Mouse (Mus musculus) heart, adult 2 months (tissue): ENCODE measurements at regions not wholly inside any gene's neighbourhood (a gene's known extent, or its start where the extent isn't known, plus 50 kb on each side); places are given as distances from the start of the nearest gene placed in this dataset.

ENCODE experiments used
- DNase-seq, 2 experiments: peaks; one replicate each; pipeline ENCODE4 v3.0.0; 2021
- H3K27ac ChIP-seq: fragments of 200-600 bp; 2 replicates; pipeline ENCODE4 v1.8.1; 2022
- H3K27me3 ChIP-seq: fragments of 200-500 bp; 2 replicates; pipeline ENCODE4 v1.6.1; 2012; ENCODE audit warnings: mild to moderate bottlenecking, low read length, inconsistent platforms, mixed read lengths; ENCODE audit not compliant: control insufficient read depth, insufficient read depth
- H3K36me3 ChIP-seq: fragments of 200-500 bp; 2 replicates; pipeline ENCODE4 v1.6.1; 2012; ENCODE audit warnings: low read length, inconsistent platforms; ENCODE audit not compliant: control insufficient read depth, insufficient read depth
- H3K4me1 ChIP-seq: fragments of 200-500 bp; 2 replicates; pipeline ENCODE4 v1.6.1; 2011; ENCODE audit warnings: low read length; ENCODE audit not compliant: control insufficient read depth, insufficient read depth
- H3K4me3 ChIP-seq: fragments of 200-600 bp; 2 replicates; pipeline ENCODE4 v1.8.1; 2022
- H3K79me2 ChIP-seq: fragments of 200-500 bp; replicated peaks from 2 replicates; pipeline ENCODE4 v1.6.1; 2012; ENCODE audit warnings: mild to moderate bottlenecking, inconsistent platforms, low read length, moderate library complexity, mixed read lengths; ENCODE audit not compliant: control insufficient read depth, insufficient read depth
- H3K9ac ChIP-seq: fragments of 200-500 bp; 2 replicates; pipeline ENCODE4 v1.6.1; 2012; ENCODE audit warnings: low read depth, mild to moderate bottlenecking, control low read depth, inconsistent platforms, low read length, mixed read lengths
- CTCF ChIP-seq: fragments of 200-600 bp; IDR thresholded peaks from 2 replicates; pipeline ENCODE4 v1.8.1; 2022; ENCODE audit warnings: antibody characterized with exemption, mild to moderate bottlenecking, moderate library complexity
- EP300 ChIP-seq: fragments of 200-500 bp; IDR thresholded peaks from 2 replicates; pipeline ENCODE4 v1.6.1; 2011; ENCODE audit warnings: low read depth, low read length, control low read depth; ENCODE audit not compliant: insufficient read depth
- POLR2A ChIP-seq: fragments of 200-500 bp; IDR thresholded peaks from 2 replicates; pipeline ENCODE4 v1.6.1; 2011; ENCODE audit warnings: mild to moderate bottlenecking, low read depth, low read length, control low read depth; ENCODE audit not compliant: insufficient read depth
- WGBS: fragments of 180-500 bp; shearing (Covaris S2); methylation state at CpG from one replicate; pipeline ENCODE4 v1.1.7; 2018; 5-methylcytosine and 5-hydroxymethylcytosine counted together
- intact Hi-C: fragments of 180-260 bp; cut with DNase I; formaldehyde crosslinking; loops from one replicate; pipeline ENCODE4 v1.15.1; 2025

GRCm38 (mm10) chr11:24297763-24298162 lies 219.9 kb downstream of the Bcl11a start:
- H3K4me3 ChIP-seq: no peak overlapping the region
- H3K79me2 ChIP-seq: no peaks in the 10 kb centered on the region
- H3K27ac ChIP-seq: no peak overlapping the region
- no peak for DNase-seq
- H3K36me3 ChIP-seq: no peaks in the 10 kb centered on the region
- no peak for TF ChIP-seq EP300
- no peak for TF ChIP-seq CTCF
- TF ChIP-seq POLR2A: no peak
- no peaks in the 10 kb centered on the region for H3K27me3 ChIP-seq
- no peak overlapping the region for H3K9ac ChIP-seq
- intact Hi-C loops: no loop called here
- 59% methylated on average over 5 of the region's 5 CpGs for WGBS
- no peaks in the 10 kb centered on the region for H3K4me1 ChIP-seq

- TF ChIP-seq EP300: no peak
- Histone ChIP-seq H3K27me3 (no peaks in the 10 kb centered on the region), H3K4me3 (no peak overlapping the region), H3K36me3 (no peaks in the 10 kb centered on the region), H3K9ac (no peak overlapping the region), H3K79me2 (no peaks in the 10 kb centered on the region), H3K27ac (no peak overlapping the region), H3K4me1 (no peaks in the 10 kb centered on the region)
- intact Hi-C loops: no loop called here
- 80% methylated on average over 4 of the region's 4 CpGs for WGBS
- DNase-seq: no peak
Measured at GRCm38 (mm10) chr11:24300351-24300750, 222.5 kb downstream of the Bcl11a start.

- no peak for TF ChIP-seq CTCF
- intact Hi-C loops: no loop called here
- Histone ChIP-seq H3K27ac (no peak overlapping the region), H3K36me3 (no peaks in the 10 kb centered on the region), H3K4me1 (no peaks in the 10 kb centered on the region), H3K9ac (no peak overlapping the region), H3K4me3 (no peak overlapping the region), H3K79me2 (no peaks in the 10 kb centered on the region), H3K27me3 (no peaks in the 10 kb centered on the region; the same call in 1 of the 2 replicates)
- 78% methylated on average over 3 of the region's 3 CpGs for WGBS
- DNase-seq: no peak
Measured at GRCm38 (mm10) chr11:24301201-24301600, 223.3 kb downstream of the Bcl11a start.

GRCm38 (mm10) chr11:24305145-24305553 lies 227.3 kb downstream of the Bcl11a start:
- Histone ChIP-seq H3K9ac (no peak overlapping the region), H3K79me2 (no peaks in the 10 kb centered on the region), H3K27ac (no peak overlapping the region), H3K4me1 (no peaks in the 10 kb centered on the region), H3K27me3 (no peaks in the 10 kb centered on the region; the same call in 1 of the 2 replicates), H3K4me3 (no peak overlapping the region), H3K36me3 (no peaks in the 10 kb centered on the region)
- 12% methylated on average over 17 of the region's 17 CpGs for WGBS
- DNase-seq: no peak
- intact Hi-C loops: no loop called here
- TF ChIP-seq CTCF (no peak), EP300 (no peak), POLR2A (no peak)

GRCm38 (mm10) chr11:24305691-24306090 lies 227.8 kb downstream of the Bcl11a start:
- intact Hi-C loops: no loop called here
- Histone ChIP-seq H3K4me3 (no peak overlapping the region), H3K27ac (no peak overlapping the region), H3K79me2 (no peaks in the 10 kb centered on the region), H3K4me1 (no peaks in the 10 kb centered on the region), H3K27me3 (no peaks in the 10 kb centered on the region; the same call in 1 of the 2 replicates), H3K9ac (no peak overlapping the region), H3K36me3 (no peaks in the 10 kb centered on the region)
- no peak for TF ChIP-seq POLR2A
- no peak for TF ChIP-seq CTCF
- no peak for TF ChIP-seq EP300
- 22% methylated on average over 11 of the region's 11 CpGs for WGBS
- DNase-seq: no peak

- H3K9ac ChIP-seq: no peak overlapping the region
- no peaks in the 10 kb centered on the region for H3K79me2 ChIP-seq
- WGBS: 81% methylated on average over 2 of the region's 2 CpGs
- H3K27ac ChIP-seq: no peak overlapping the region
- H3K4me3 ChIP-seq: no peak overlapping the region
- no peaks in the 10 kb centered on the region; the same call in 1 of the 2 replicates for H3K27me3 ChIP-seq
- no peak for TF ChIP-seq CTCF
- no peak for TF ChIP-seq EP300
- no peak for TF ChIP-seq POLR2A
- no peak for DNase-seq
- H3K4me1 ChIP-seq: no peaks in the 10 kb centered on the region
- no peaks in the 10 kb centered on the region for H3K36me3 ChIP-seq
- intact Hi-C loops: no loop called here
Measured at GRCm38 (mm10) chr11:24306101-24306500, 228.2 kb downstream of the Bcl11a start.
